Mouse (Mus musculus) spleen, adult 2 months (tissue): ENCODE data around the gene Slc16a12. TPM values are rescaled to one million over a fixed set of nuclear protein-coding genes. Genes with fewer than 3 reads are reported as not detected.
"Not testable (repeated sequence)": the region's sequence is repeated elsewhere in the genome, so short reads cannot be mapped to it uniquely, and the experiment has no call there.

Experiments used
- DNase-seq, 2 experiments: peaks; one replicate each; pipeline versions ENCODE4 v3.0.0 to v3.0.0-alpha.2; 2012 to 2021; ENCODE audit warnings: low spot score in 2 of 2, low read depth in 1 of 2
- H3K27ac ChIP-seq: fragments of 200-500 bp; 2 replicates; pipeline ENCODE4 v1.5.1; 2012; ENCODE audit warnings: low read length, inconsistent platforms; ENCODE audit not compliant: insufficient read depth
- H3K27me3 ChIP-seq: fragments of 200-500 bp; 2 replicates; pipeline ENCODE4 v1.6.1; 2012; ENCODE audit warnings: mild to moderate bottlenecking, moderate library complexity, low read length, inconsistent platforms; ENCODE audit not compliant: control insufficient read depth, insufficient read depth
- H3K36me3 ChIP-seq: fragments of 200-500 bp; 2 replicates; pipeline ENCODE4 v1.6.1; 2012; ENCODE audit warnings: mild to moderate bottlenecking, low read length, inconsistent platforms; ENCODE audit not compliant: control insufficient read depth, insufficient read depth
- H3K4me1 ChIP-seq: fragments of 200-500 bp; 2 replicates; pipeline ENCODE4 v1.6.1; 2011; ENCODE audit warnings: inconsistent platforms; ENCODE audit not compliant: control insufficient read depth, insufficient read depth, insufficient read length
- H3K4me3 ChIP-seq: fragments of 200-500 bp; 2 replicates; pipeline ENCODE4 v1.5.1; 2011; ENCODE audit warnings: mild to moderate bottlenecking, inconsistent platforms; ENCODE audit not compliant: insufficient read depth, insufficient read length; ENCODE audit errors: extremely low read depth
- CTCF ChIP-seq: fragments of 200-500 bp; IDR thresholded peaks from 2 replicates; pipeline ENCODE4 v1.5.1; 2011; ENCODE audit warnings: mild to moderate bottlenecking, inconsistent platforms; ENCODE audit not compliant: insufficient read depth, insufficient read length, insufficient replicate concordance; ENCODE audit errors: extremely low read depth
- POLR2A ChIP-seq: fragments of 200-500 bp; IDR thresholded peaks from 2 replicates; pipeline ENCODE4 v1.6.1; 2011; ENCODE audit warnings: low read depth, low read length, inconsistent platforms
- WGBS: fragments of 180-500 bp; shearing (Covaris S2); methylation state at CpG from one replicate; pipeline ENCODE4 v1.1.7; 2018; 5-methylcytosine and 5-hydroxymethylcytosine counted together
- polyA plus RNA-seq: library from polyadenylated mRNA; depleted of rRNA; stranded (reverse); fragments of >200 nt; gene quantifications from 2 replicates; pipeline ENCODE4 v1.2.3, GENCODE M21; 2012

The Slc16a12 gene
- polyA plus RNA-seq, 1 experiment, result 0.27 TPM

- no peaks in the 10 kb centered on the region for H3K27me3 ChIP-seq
- H3K4me3 ChIP-seq, result no peak overlapping the region
- H3K36me3 ChIP-seq, result no peaks in the 10 kb centered on the region
- H3K4me1 ChIP-seq, result no peaks in the 10 kb centered on the region
- H3K27ac ChIP-seq, result no peak overlapping the region
- no peak for DNase-seq
- TF ChIP-seq POLR2A (no peak), CTCF (no peak)
- 88% methylated on average over 1 of the region's 1 CpGs for WGBS
These were observed 11.7 kb upstream of the Slc16a12 start for GRCm38 (mm10) chr19:34758754-34759153.

- H3K27ac ChIP-seq, result no peak overlapping the region
- WGBS, result 93% methylated on average over 7 of the region's 7 CpGs
- DNase-seq, result no peak
- H3K36me3 ChIP-seq, result no peaks in the 10 kb centered on the region
- no peaks in the 10 kb centered on the region for H3K27me3 ChIP-seq
- TF ChIP-seq POLR2A, result no peak
- no peaks in the 10 kb centered on the region for H3K4me1 ChIP-seq
- H3K4me3 ChIP-seq, result no peak overlapping the region
These were observed 9.6 kb upstream of the Slc16a12 start for GRCm38 (mm10) chr19:34756561-34757240.

GRCm38 (mm10) chr19:34755680-34756079 is 8.6 kb upstream of the Slc16a12 start:
- DNase-seq, result no peak
- Histone ChIP-seq H3K4me1 (no peaks in the 10 kb centered on the region), H3K27me3 (no peaks in the 10 kb centered on the region), H3K4me3 (no peak overlapping the region), H3K27ac (no peak overlapping the region), H3K36me3 (no peaks in the 10 kb centered on the region)
- TF ChIP-seq POLR2A, result no peak
- no peak for TF ChIP-seq CTCF
- whole genome bisulfite sequencing, result 97% methylated on average over 1 of the region's 1 CpGs

GRCm38 (mm10) chr19:34753243-34753642 is 6.2 kb upstream of the Slc16a12 start:
- DNase-seq, result no peak
- H3K36me3 ChIP-seq, result no peaks in the 10 kb centered on the region
- no peak for TF ChIP-seq POLR2A
- TF ChIP-seq CTCF, result no peak
- H3K4me1 ChIP-seq, result no peaks in the 10 kb centered on the region
- 75% methylated on average over 5 of the region's 5 CpGs for WGBS
- H3K27ac ChIP-seq, result no peak overlapping the region
- H3K27me3 ChIP-seq, result no peaks in the 10 kb centered on the region
- H3K4me3 ChIP-seq, result no peak overlapping the region

GRCm38 (mm10) chr19:34752391-34753092 is 5.5 kb upstream of the Slc16a12 start:
- no peak overlapping the region for H3K4me3 ChIP-seq
- no peaks in the 10 kb centered on the region for H3K4me1 ChIP-seq
- no peaks in the 10 kb centered on the region for H3K36me3 ChIP-seq
- TF ChIP-seq CTCF, result no peak
- no peaks in the 10 kb centered on the region for H3K27me3 ChIP-seq
- no peak for DNase-seq
- 96% methylated on average over 3 of the region's 3 CpGs for WGBS
- H3K27ac ChIP-seq, result no peak overlapping the region

- Histone ChIP-seq H3K27ac (no peak overlapping the region), H3K4me3 (no peak overlapping the region), H3K4me1 (peaks cover 5% of the 10 kb centered on the region; the same call in 1 of the 2 replicates), H3K27me3 (peaks cover 5% of the 10 kb centered on the region), H3K36me3 (no peaks in the 10 kb centered on the region)
- TF ChIP-seq POLR2A, result no peak
- TF ChIP-seq CTCF, result peak; percentile 8; the same call in 1 of the 2 replicates
- no peak for DNase-seq
- WGBS, result 57% methylated on average over 4 of the region's 4 CpGs
These were observed 4.1 kb upstream of the Slc16a12 start for GRCm38 (mm10) chr19:34751150-34751549.

- 86% methylated on average over 2 of the region's 2 CpGs for WGBS
- TF ChIP-seq CTCF (no peak), POLR2A (no peak)
- Histone ChIP-seq H3K27ac (no peak overlapping the region), H3K4me3 (no peak overlapping the region), H3K36me3 (no peaks in the 10 kb centered on the region), H3K4me1 (peaks cover 5% of the 10 kb centered on the region; the same call in 1 of the 2 replicates), H3K27me3 (peaks cover 5% of the 10 kb centered on the region)
- DNase-seq, result no peak
These were observed 1.9 kb upstream of the Slc16a12 start for GRCm38 (mm10) chr19:34748992-34749391.

- H3K4me3 ChIP-seq, H3K27ac ChIP-seq, H3K4me1 ChIP-seq, H3K36me3 ChIP-seq, DNase-seq, H3K27me3 ChIP-seq: not testable (repeated sequence)
- WGBS, result 93% methylated on average over 6 of the region's 6 CpGs
These were observed 880 bp upstream of the Slc16a12 start for GRCm38 (mm10) chr19:34747969-34748368.
